Mouse (Mus musculus) kidney, adult 2 months (tissue): ENCODE results near the gene Olfr429. TPM values are rescaled to one million over a fixed set of nuclear protein-coding genes. Genes with fewer than 3 reads are reported as not detected.
"Not testable (repeated sequence)": the region's sequence is repeated elsewhere in the genome, so short reads cannot be mapped to it uniquely, and the experiment has no call there.

Experiments used
- DNase-seq: peaks from one replicate; pipeline ENCODE4 v3.0.0; 2021
- H3K27ac ChIP-seq: fragments of 200-500 bp; 2 replicates; pipeline ENCODE4 v1.5.1; 2012; ENCODE audit warnings: low read depth, low read length, control low read depth, inconsistent platforms; ENCODE audit not compliant: insufficient read depth
- H3K27me3 ChIP-seq: fragments of 200-500 bp; replicated peaks from 2 replicates; pipeline ENCODE4 v1.6.1; 2012; ENCODE audit warnings: mild to moderate bottlenecking, moderate library complexity, low read length, inconsistent platforms; ENCODE audit not compliant: control insufficient read depth, insufficient read depth
- H3K36me3 ChIP-seq: fragments of 200-500 bp; 2 replicates; pipeline ENCODE4 v1.6.1; 2012; ENCODE audit warnings: mild to moderate bottlenecking, moderate library complexity, low read length, inconsistent platforms; ENCODE audit not compliant: control insufficient read depth, insufficient read depth
- H3K4me1 ChIP-seq: fragments of 200-500 bp; 2 replicates; pipeline ENCODE4 v1.6.1; 2011; ENCODE audit warnings: low read length; ENCODE audit not compliant: control insufficient read depth, insufficient read depth
- H3K4me3 ChIP-seq: fragments of 200-500 bp; 2 replicates; pipeline ENCODE4 v1.5.1; 2011; ENCODE audit warnings: mild to moderate bottlenecking, low read depth, low read length, control low read depth; ENCODE audit not compliant: insufficient read depth
- CTCF ChIP-seq: fragments of 200-500 bp; conservative IDR thresholded peaks from 2 replicates; pipeline ENCODE4 v1.5.1; 2011; ENCODE audit warnings: low read depth, mild to moderate bottlenecking, control low read depth, low read length, moderate library complexity, mixed read lengths; ENCODE audit not compliant: insufficient read depth, insufficient read length
- POLR2A ChIP-seq: fragments of 200-500 bp; IDR thresholded peaks from one replicate; pipeline ENCODE4 v1.6.1; 2011; ENCODE audit warnings: low read depth, low read length, control low read depth
- WGBS: fragments of 180-500 bp; shearing (Covaris S2); methylation state at CpG from one replicate; pipeline ENCODE4 v1.1.7; 2018; 5-methylcytosine and 5-hydroxymethylcytosine counted together
- polyA plus RNA-seq: library from polyadenylated mRNA; depleted of rRNA; stranded (reverse); fragments of >200 nt; gene quantifications from 2 replicates; pipeline ENCODE4 v1.2.3, GENCODE M21; 2012; rRNA removed

The Olfr429 gene
- polyA plus RNA-seq: not detected in 2 replicates

GRCm38 (mm10) chr1:174084031-174084430 lies at the start of gene Olfr429:
Gene Olfr429 (plus strand): TSS chr1:174084331.
- H3K27ac ChIP-seq: no peak within 1 kb of the TSS
- TF ChIP-seq CTCF (no peak), POLR2A (no peak)
- no peaks in the 10 kb centered on the region for H3K27me3 ChIP-seq
- no peak for DNase-seq
- no peak within 1 kb of the TSS for H3K4me3 ChIP-seq
- 82% methylated on average over 2 of the region's 2 CpGs for WGBS
- H3K36me3 ChIP-seq: no peaks in the 10 kb centered on the region
- H3K4me1 ChIP-seq: no peaks in the 10 kb centered on the region

- WGBS: 48% methylated on average over 4 of the region's 4 CpGs
- no peak for DNase-seq
- TF ChIP-seq POLR2A (no peak), CTCF (no peak)
- H3K27ac ChIP-seq: no peak overlapping the region
- no peak overlapping the region for H3K4me3 ChIP-seq
- no peaks in the 10 kb centered on the region for H3K27me3 ChIP-seq
- H3K4me1 ChIP-seq: no peaks in the 10 kb centered on the region
- no peaks in the 10 kb centered on the region for H3K36me3 ChIP-seq
These were observed 48.3 kb upstream of the Olfr429 start for GRCm38 (mm10) chr1:174035841-174036240.

DNA sequence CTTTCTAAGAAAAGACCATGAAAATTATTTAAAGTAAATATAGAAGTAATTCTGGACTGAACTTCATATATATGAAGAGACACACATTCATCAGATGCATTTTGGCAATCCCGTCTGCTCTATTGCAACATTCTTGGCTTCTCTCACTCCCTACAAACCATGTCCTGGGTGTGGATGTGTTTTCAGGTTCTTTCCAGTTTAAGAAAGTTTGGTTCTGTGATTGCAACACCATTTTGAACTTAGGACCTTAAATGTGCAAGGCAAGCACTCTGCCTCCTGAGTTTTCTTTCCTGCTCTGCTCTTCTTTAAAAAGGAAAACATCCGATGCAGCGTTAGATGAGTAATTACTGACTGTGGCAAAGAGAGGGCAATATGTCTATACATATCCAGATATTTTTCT lies 45.7 kb upstream of the Olfr429 start:
- Histone ChIP-seq H3K4me1 (no peaks in the 10 kb centered on the region), H3K4me3 (no peak overlapping the region), H3K36me3 (no peaks in the 10 kb centered on the region), H3K27me3 (no peaks in the 10 kb centered on the region), H3K27ac (no peak overlapping the region)
- DNase-seq: peak; percentile 6
- TF ChIP-seq CTCF (no peak), POLR2A (no peak)
- WGBS: 65% methylated on average over 3 of the region's 3 CpGs

- WGBS: 69% methylated on average over 7 of the region's 7 CpGs
- H3K27ac ChIP-seq: peak within 1 kb of the TSS; percentile 31; the same call in 1 of the 2 replicates
- H3K27me3 ChIP-seq: no peaks in the 10 kb centered on the region
- TF ChIP-seq CTCF: no peak
- no peak for TF ChIP-seq POLR2A
- H3K4me3 ChIP-seq: no peak within 1 kb of the TSS
- peak; percentile 55 for DNase-seq
- H3K36me3 ChIP-seq: no peaks in the 10 kb centered on the region
- no peaks in the 10 kb centered on the region for H3K4me1 ChIP-seq
These were observed 43.5 kb upstream of the Olfr429 start, which contains the start of gene Olfr433 for GRCm38 (mm10) chr1:174040523-174041177. Gene Olfr433 (plus strand): TSS chr1:174040705.

- not testable (repeated sequence) for DNase-seq, H3K36me3 ChIP-seq, H3K27me3 ChIP-seq, H3K4me1 ChIP-seq, H3K27ac ChIP-seq, H3K4me3 ChIP-seq
- WGBS: 89% methylated on average over 12 of the region's 12 CpGs
These were observed 41.8 kb upstream of the Olfr429 start for GRCm38 (mm10) chr1:174042091-174042884.

- H3K27ac ChIP-seq: no peak overlapping the region
- TF ChIP-seq CTCF: no peak
- no peak for TF ChIP-seq POLR2A
- no peak for DNase-seq
- H3K36me3 ChIP-seq: no peaks in the 10 kb centered on the region
- H3K4me1 ChIP-seq: no peaks in the 10 kb centered on the region
- H3K4me3 ChIP-seq: no peak overlapping the region
- no peaks in the 10 kb centered on the region for H3K27me3 ChIP-seq
- 64% methylated on average over 2 of the region's 2 CpGs for WGBS
These were observed 39.7 kb upstream of the Olfr429 start for GRCm38 (mm10) chr1:174044431-174044830.

GRCm38 (mm10) chr1:174048227-174048626 lies 35.9 kb upstream of the Olfr429 start:
- H3K36me3 ChIP-seq, H3K27ac ChIP-seq, H3K4me1 ChIP-seq, H3K4me3 ChIP-seq, H3K27me3 ChIP-seq, DNase-seq: not testable (repeated sequence)
- 59% methylated on average over 6 of the region's 6 CpGs for whole genome bisulfite sequencing
